Mouse (Mus musculus) embryonic stem cell, embryonic (primary cell): Measurements from ENCODE around the gene Tmem210.

Experiments
- CTCF ChIA-PET, 4 experiments: fragments of 300-600 bp in 2 of 4; fragments of 350-600 bp in 2 of 4; sonication (Branson Sonifier 250); formaldehyde crosslinking; loops; one replicate each; lab custom pipeline; 2022; ENCODE audit warnings: inconsistent platforms in 2 of 4; lab: Charles Lee
- POLR2A ChIA-PET, 4 experiments: fragments of 300-600 bp in 2 of 4; fragments of 350-600 bp in 2 of 4; sonication (Branson Sonifier 250); formaldehyde crosslinking; loops; one replicate each; lab custom pipeline; 2022; ENCODE audit warnings: antibody characterized with exemption in 4 of 4, inconsistent platforms in 1 of 4; lab: Charles Lee

Tmem210 gene

GRCm38 (mm10) chr2:25297093-25297492, 9.1 kb downstream of the Tmem210 start:
- POLR2A ChIA-PET: interaction anchor here in 3 of 4 experiments (0.5 to 2.0 kb wide), 4 partner anchors 17 to 70 kb away, joined by 3 to 7 read pairs (median 4); partner anchors contain the start of genes Anapc2 (in 1 of the 3) and Ssna1 (in 1 of the 3)

GRCm38 (mm10) chr2:25298046-25298445, 10.1 kb downstream of the Tmem210 start:
- CTCF ChIA-PET: interaction anchor here in 2 of 4 experiments (1.2 to 2.5 kb wide), 2 partner anchors 19 kb away, joined by 4 to 6 read pairs; no protein-coding TSS in a partner anchor
- POLR2A ChIA-PET: interaction anchor here in 1 of 4 experiments (1.0 kb wide), 1 partner anchor 13 kb away, joined by 3 read pairs; no protein-coding TSS in a partner anchor

More at GRCm38 (mm10) chr2:25297093-25297492, 9.1 kb downstream of the Tmem210 start:
- CTCF ChIA-PET: interaction anchor here (0.5 to 2.5 kb wide), 5 partner anchors 18 to 103 kb away, joined by 3 to 6 read pairs (median 5); no protein-coding TSS in a partner anchor

- CTCF ChIA-PET: interaction anchor here in 2 of 4 experiments (0.9 to 2.0 kb wide), 2 partner anchors 11 to 24 kb away, joined by 3 to 10 read pairs; no protein-coding TSS in a partner anchor
- POLR2A ChIA-PET: interaction anchor here in 2 of 4 experiments (1.0 to 4.2 kb wide), 2 partner anchors 8 to 13 kb away, joined by 3 to 25 read pairs; partner anchors contain the start of gene Lrrc26 (in 1 of the 2)
Observed at GRCm38 (mm10) chr2:25303452-25303851, 15.5 kb downstream of the Tmem210 start.

- ChIA-PET POLR2A (interaction anchor here in 2 of 4 experiments (0.7 to 4.2 kb wide), 19 partner anchors 8 to 123 kb away, joined by 3 to 25 read pairs (median 4); partner anchors contain the start of genes Anapc2 (in 1 of the 2), Entpd2 (in 1 of the 2), Lrrc26 (in 1 of the 2) and Man1b1 (in 1 of the 2)), CTCF (interaction anchor here (0.5 to 2.0 kb wide), 11 partner anchors 11 to 244 kb away, joined by 3 to 10 read pairs (median 4); partner anchors contain the start of gene Lrrc26 (in 1 of the 4))
Observed at GRCm38 (mm10) chr2:25303931-25304656, 16.1 kb downstream of the Tmem210 start.

- ChIA-PET POLR2A (interaction anchor here in 3 of 4 experiments (0.7 to 4.2 kb wide), 21 partner anchors 11 to 219 kb away, joined by 3 to 25 read pairs (median 4); partner anchors contain the start of genes Anapc2 (in 1 of the 3), Entpd2 (in 1 of the 3), Lrrc26 (in 1 of the 3) and Man1b1 (in 1 of the 3)), CTCF (interaction anchor here (0.5 to 2.0 kb wide), 15 partner anchors 10 to 245 kb away, joined by 3 to 10 read pairs (median 4); partner anchors contain the start of genes Anapc2 (in 1 of the 4), Clic3 (in 1 of the 4), Lrrc26 (in 1 of the 4) and Ssna1 (in 1 of the 4))
Observed at GRCm38 (mm10) chr2:25304657-25305541, 17.0 kb downstream of the Tmem210 start.

- ChIA-PET CTCF (interaction anchor here in 3 of 4 experiments (0.5 to 2.0 kb wide), 6 partner anchors 11 to 34 kb away, joined by 3 to 10 read pairs (median 4); partner anchors contain the start of genes Anapc2 (in 1 of the 3) and Ssna1 (in 1 of the 3)), POLR2A (interaction anchor here in 3 of 4 experiments (0.6 to 4.2 kb wide), 19 partner anchors 13 to 220 kb away, joined by 3 to 25 read pairs (median 4); partner anchors contain the start of genes Anapc2 (in 1 of the 3), Entpd2 (in 1 of the 3), Lrrc26 (in 1 of the 3) and Man1b1 (in 1 of the 3))
Observed at GRCm38 (mm10) chr2:25305587-25306359, 17.8 kb downstream of the Tmem210 start.

GRCm38 (mm10) chr2:25310180-25310579, 22.2 kb downstream of the Tmem210 start:
- ChIA-PET CTCF (interaction anchor here in 3 of 4 experiments (0.5 to 2.9 kb wide), 7 partner anchors 17 to 82 kb away, joined by 3 to 16 read pairs (median 4); partner anchors contain the start of gene Tprn (in 1 of the 3)), POLR2A (interaction anchor here in 3 of 4 experiments (0.6 to 2.9 kb wide), 11 partner anchors 18 to 234 kb away, joined by 3 to 13 read pairs (median 4); partner anchors contain the start of genes AL732309.1 (in 1 of the 3), Anapc2 (in 1 of the 3), Man1b1 (in 1 of the 3) and Sapcd2 (in 1 of the 3))

GRCm38 (mm10) chr2:25310969-25311368, 23.0 kb downstream of the Tmem210 start:
- ChIA-PET POLR2A (interaction anchor here in 3 of 4 experiments (0.6 to 2.9 kb wide), 26 partner anchors 9 to 236 kb away, joined by 3 to 13 read pairs (median 4); partner anchors contain the start of genes Anapc2 (in 2 of the 3), Ssna1 (in 2 of the 3), AL732309.1 (in 1 of the 3) and Man1b1 (in 1 of the 3)), CTCF (interaction anchor here (0.5 to 2.9 kb wide), 17 partner anchors 8 to 1823 kb away, joined by 3 to 16 read pairs (median 4); partner anchors contain the start of genes Anapc2 (in 1 of the 4), Ssna1 (in 1 of the 4) and Tprn (in 1 of the 4))

GRCm38 (mm10) chr2:25311491-25311891, 23.5 kb downstream of the Tmem210 start:
- CTCF ChIA-PET: interaction anchor here (0.7 to 2.9 kb wide), 12 partner anchors 9 to 1822 kb away, joined by 3 to 16 read pairs (median 4); partner anchors contain the start of genes Anapc2 (in 1 of the 4) and Ssna1 (in 1 of the 4)
- POLR2A ChIA-PET: interaction anchor here in 3 of 4 experiments (0.6 to 2.9 kb wide), 28 partner anchors 8 to 392 kb away, joined by 3 to 13 read pairs (median 4); partner anchors contain the start of genes Anapc2 (in 2 of the 3), Ssna1 (in 2 of the 3), AL732309.1 (in 1 of the 3) and Ehmt1 (in 1 of the 3)

GRCm38 (mm10) chr2:25318119-25318966, 30.4 kb downstream of the Tmem210 start:
- POLR2A ChIA-PET: interaction anchor here in 3 of 4 experiments (0.6 to 2.1 kb wide), 7 partner anchors 9 to 141 kb away, joined by 3 to 5 read pairs (median 3); partner anchors contain the start of genes Anapc2 (in 1 of the 3) and Ssna1 (in 1 of the 3)

GRCm38 (mm10) chr2:25318971-25319773, 31.2 kb downstream of the Tmem210 start, which contains the start of gene Grin1:
Gene Grin1 (minus strand): TSS chr2:25319187.
- POLR2A ChIA-PET: interaction anchor here in 3 of 4 experiments (0.5 to 2.1 kb wide), 12 partner anchors 7 to 1188 kb away, joined by 3 to 6 read pairs (median 3); partner anchors contain the start of genes Anapc2 (in 1 of the 3), Lrrc26 (in 1 of the 3) and Ssna1 (in 1 of the 3)

More at GRCm38 (mm10) chr2:25318119-25318966, 30.4 kb downstream of the Tmem210 start:
- CTCF ChIA-PET: interaction anchor here in 2 of 4 experiments (0.6 to 2.1 kb wide), 5 partner anchors 9 to 347 kb away, joined by 4 to 7 read pairs (median 5); no protein-coding TSS in a partner anchor

GRCm38 (mm10) chr2:25320084-25320483, 32.1 kb downstream of the Tmem210 start:
- CTCF ChIA-PET: interaction anchor here in 3 of 4 experiments (0.6 to 2.1 kb wide), 7 partner anchors 15 to 109 kb away, joined by 3 to 7 read pairs (median 4); partner anchors contain the start of gene Abca2 (in 1 of the 3)
- POLR2A ChIA-PET: interaction anchor here in 3 of 4 experiments (0.6 to 2.1 kb wide), 9 partner anchors 8 to 583 kb away, joined by 3 to 6 read pairs (median 4); partner anchors contain the start of genes Lrrc26 (in 1 of the 3) and Tprn (in 1 of the 3)

More at GRCm38 (mm10) chr2:25318971-25319773, 31.2 kb downstream of the Tmem210 start, which contains the start of gene Grin1:
- CTCF ChIA-PET: interaction anchor here in 3 of 4 experiments (0.6 to 2.1 kb wide), 7 partner anchors 9 to 139 kb away, joined by 3 to 7 read pairs (median 4); partner anchors contain the start of gene Nrarp (in 1 of the 3)

GRCm38 (mm10) chr2:25326036-25326435, 38.1 kb downstream of the Tmem210 start:
- ChIA-PET POLR2A (no interaction called here), CTCF (interaction anchor here in 1 of 4 experiments (0.6 kb wide), 1 partner anchor 47 kb away, joined by 4 read pairs; no protein-coding TSS in a partner anchor)
